Mouse (Mus musculus): ENCODE results near the gene Tax1bp1.
A peak's percentile ranks its signal among the peaks of the same experiment; 100 is the strongest.

Gene Tax1bp1

GRCm38 (mm10) chr6:52690365-52690764, 23.2 kb upstream of the Tax1bp1 start:
- H3K27me3 ChIP-seq (ENCODE audit: control insufficient read depth, insufficient read depth, low read length, poor library complexity, severe bottlenecking): no peaks in the 10 kb centered on the region
- no peak for DNase-seq (ENCODE audit: low read depth, low spot score)
- H3K36me3 ChIP-seq (ENCODE audit: control insufficient read depth, insufficient read depth, low read length, poor library complexity, severe bottlenecking): no peaks in the 10 kb centered on the region

GRCm38 (mm10) chr6:52691800-52692199, 21.7 kb upstream of the Tax1bp1 start:
- no peak for DNase-seq (ENCODE audit: low read depth, low spot score)
- Histone ChIP-seq H3K27me3 (ENCODE audit: control insufficient read depth, insufficient read depth, low read length, poor library complexity, severe bottlenecking) (no peaks in the 10 kb centered on the region), H3K36me3 (ENCODE audit: control insufficient read depth, insufficient read depth, low read length, poor library complexity, severe bottlenecking) (no peaks in the 10 kb centered on the region)

- Histone ChIP-seq H3K36me3 (ENCODE audit: control insufficient read depth, insufficient read depth, low read length, poor library complexity, severe bottlenecking) (no peaks in the 10 kb centered on the region), H3K27me3 (ENCODE audit: control insufficient read depth, insufficient read depth, low read length, poor library complexity, severe bottlenecking) (no peaks in the 10 kb centered on the region)
- no peak for DNase-seq (ENCODE audit: low read depth, low spot score)
Measured at GRCm38 (mm10) chr6:52692451-52693063, 21.0 kb upstream of the Tax1bp1 start.

- Histone ChIP-seq H3K27me3 (ENCODE audit: control insufficient read depth, insufficient read depth, low read length, poor library complexity, severe bottlenecking) (no peaks in the 10 kb centered on the region), H3K36me3 (ENCODE audit: control insufficient read depth, insufficient read depth, low read length, poor library complexity, severe bottlenecking) (no peaks in the 10 kb centered on the region)
- DNase-seq (ENCODE audit: low read depth, low spot score): no peak
Measured at GRCm38 (mm10) chr6:52697964-52698535, 15.5 kb upstream of the Tax1bp1 start.

GRCm38 (mm10) chr6:52699050-52699449, 14.5 kb upstream of the Tax1bp1 start:
- H3K27me3 ChIP-seq (ENCODE audit: control insufficient read depth, insufficient read depth, low read length, poor library complexity, severe bottlenecking): no peaks in the 10 kb centered on the region
- peak; percentile 44 for DNase-seq (ENCODE audit: low read depth, low spot score)
- H3K36me3 ChIP-seq (ENCODE audit: control insufficient read depth, insufficient read depth, low read length, poor library complexity, severe bottlenecking): no peaks in the 10 kb centered on the region

- H3K36me3 ChIP-seq (ENCODE audit: control insufficient read depth, insufficient read depth, low read length, poor library complexity, severe bottlenecking): no peaks in the 10 kb centered on the region
- DNase-seq (ENCODE audit: low read depth, low spot score): no peak
- H3K27me3 ChIP-seq (ENCODE audit: control insufficient read depth, insufficient read depth, low read length, poor library complexity, severe bottlenecking): no peaks in the 10 kb centered on the region
Measured at GRCm38 (mm10) chr6:52699899-52700298, 13.6 kb upstream of the Tax1bp1 start.

- H3K27me3 ChIP-seq (ENCODE audit: control insufficient read depth, insufficient read depth, low read length, poor library complexity, severe bottlenecking): no peaks in the 10 kb centered on the region
- no peaks in the 10 kb centered on the region for H3K36me3 ChIP-seq (ENCODE audit: control insufficient read depth, insufficient read depth, low read length, poor library complexity, severe bottlenecking)
- no peak for DNase-seq (ENCODE audit: low read depth, low spot score)
Measured at GRCm38 (mm10) chr6:52703263-52703662, 10.3 kb upstream of the Tax1bp1 start.

GRCm38 (mm10) chr6:52705280-52705679, 8.2 kb upstream of the Tax1bp1 start:
- H3K36me3 ChIP-seq (ENCODE audit: control insufficient read depth, insufficient read depth, low read length, poor library complexity, severe bottlenecking): no peaks in the 10 kb centered on the region
- H3K27me3 ChIP-seq (ENCODE audit: control insufficient read depth, insufficient read depth, low read length, poor library complexity, severe bottlenecking): no peaks in the 10 kb centered on the region
- no peak for DNase-seq (ENCODE audit: low read depth, low spot score)

GRCm38 (mm10) chr6:52707815-52708214, 5.7 kb upstream of the Tax1bp1 start:
- H3K27me3 ChIP-seq (ENCODE audit: control insufficient read depth, insufficient read depth, low read length, poor library complexity, severe bottlenecking): no peaks in the 10 kb centered on the region
- DNase-seq (ENCODE audit: low read depth, low spot score): no peak
- no peaks in the 10 kb centered on the region for H3K36me3 ChIP-seq (ENCODE audit: control insufficient read depth, insufficient read depth, low read length, poor library complexity, severe bottlenecking)

- H3K36me3 ChIP-seq (ENCODE audit: control insufficient read depth, insufficient read depth, low read length, poor library complexity, severe bottlenecking): no peaks in the 10 kb centered on the region
- peak; percentile 48 for DNase-seq (ENCODE audit: low read depth, low spot score)
- no peaks in the 10 kb centered on the region for H3K27me3 ChIP-seq (ENCODE audit: control insufficient read depth, insufficient read depth, low read length, poor library complexity, severe bottlenecking)
Measured at GRCm38 (mm10) chr6:52712563-52712962, 966 bp upstream of the Tax1bp1 start.

- H3K27me3 ChIP-seq (ENCODE audit: control insufficient read depth, insufficient read depth, low read length, poor library complexity, severe bottlenecking): no peaks in the 10 kb centered on the region
- no peaks in the 10 kb centered on the region for H3K36me3 ChIP-seq (ENCODE audit: control insufficient read depth, insufficient read depth, low read length, poor library complexity, severe bottlenecking)
- peak; percentile 86 for DNase-seq (ENCODE audit: low read depth, low spot score)
Measured at GRCm38 (mm10) chr6:52713897-52714509, 474 bp downstream of the Tax1bp1 start.

GRCm38 (mm10) chr6:52717493-52718192, 4.1 kb downstream of the Tax1bp1 start:
- Histone ChIP-seq H3K27me3 (ENCODE audit: control insufficient read depth, insufficient read depth, low read length, poor library complexity, severe bottlenecking) (no peaks in the 10 kb centered on the region), H3K36me3 (ENCODE audit: control insufficient read depth, insufficient read depth, low read length, poor library complexity, severe bottlenecking) (no peaks in the 10 kb centered on the region; the same call in 1 of the 2 replicates)
- DNase-seq (ENCODE audit: low read depth, low spot score): peak; percentile 18

GRCm38 (mm10) chr6:52724805-52725439, 11.4 kb downstream of the Tax1bp1 start:
- DNase-seq (ENCODE audit: low read depth, low spot score): peak; percentile 81
- Histone ChIP-seq H3K36me3 (ENCODE audit: control insufficient read depth, insufficient read depth, low read length, poor library complexity, severe bottlenecking) (peaks cover 7% of the 10 kb centered on the region; the same call in 1 of the 2 replicates), H3K27me3 (ENCODE audit: control insufficient read depth, insufficient read depth, low read length, poor library complexity, severe bottlenecking) (no peaks in the 10 kb centered on the region)

- H3K36me3 ChIP-seq (ENCODE audit: control insufficient read depth, insufficient read depth, low read length, poor library complexity, severe bottlenecking): peaks cover 11% of the 10 kb centered on the region; the same call in 1 of the 2 replicates
- no peak for DNase-seq (ENCODE audit: low read depth, low spot score)
- no peaks in the 10 kb centered on the region for H3K27me3 ChIP-seq (ENCODE audit: control insufficient read depth, insufficient read depth, low read length, poor library complexity, severe bottlenecking)
Measured at GRCm38 (mm10) chr6:52730338-52730737, 16.8 kb downstream of the Tax1bp1 start.
